Mouse (Mus musculus) hindbrain, embryonic 16.5 days (tissue): Measurements from ENCODE around the gene R3hdm1. TPM values are rescaled to one million over a fixed set of nuclear protein-coding genes. Genes with fewer than 3 reads are reported as not detected.
"Not testable (repeated sequence)": the region's sequence is repeated elsewhere in the genome, so short reads cannot be mapped to it uniquely, and the experiment has no call there.

Source experiments
- ATAC-seq: fragments of 200-750 bp; cut with Nextera tagmentation; 2 replicates; pipeline ENCODE4 v1.8.0; 2017; ENCODE audit warnings: moderate TSS enrichment, moderate library complexity
- H3K27ac ChIP-seq: fragments of 300-500 bp; sonication (generic); 2 replicates; pipeline ENCODE4 v1.5.1; 2014; ENCODE audit warnings: low read depth, mild to moderate bottlenecking, control low read depth, low read length, moderate library complexity
- H3K27me3 ChIP-seq: fragments of 300-500 bp; sonication (generic); replicated peaks from 2 replicates; pipeline ENCODE4 v1.6.1; 2014; ENCODE audit warnings: low read length; ENCODE audit not compliant: control insufficient read depth, insufficient read depth
- H3K36me3 ChIP-seq: fragments of 300-500 bp; sonication (generic); 2 replicates; pipeline ENCODE4 v1.6.1; 2014; ENCODE audit warnings: mild to moderate bottlenecking, low read length, moderate library complexity, mixed read lengths; ENCODE audit not compliant: control insufficient read depth, insufficient read depth
- H3K4me1 ChIP-seq: fragments of 300-500 bp; sonication (generic); 2 replicates; pipeline ENCODE4 v1.6.1; 2014; ENCODE audit warnings: low read depth, low read length; ENCODE audit not compliant: control insufficient read depth, insufficient read depth
- H3K4me2 ChIP-seq: fragments of 300-500 bp; sonication (generic); 2 replicates; pipeline ENCODE4 v1.6.1; 2014; ENCODE audit warnings: mild to moderate bottlenecking, low read length, control low read depth, moderate library complexity
- H3K4me3 ChIP-seq: fragments of 300-500 bp; sonication (generic); 2 replicates; pipeline ENCODE4 v1.5.1; 2014; ENCODE audit warnings: mild to moderate bottlenecking, low read length, control low read depth, moderate library complexity
- H3K9ac ChIP-seq: fragments of 300-500 bp; sonication (generic); 2 replicates; pipeline ENCODE4 v1.6.1; 2014; ENCODE audit warnings: low read depth, mild to moderate bottlenecking, control low read depth, low read length, moderate library complexity
- H3K9me3 ChIP-seq: fragments of 300-500 bp; sonication (generic); 2 replicates; pipeline ENCODE4 v1.6.1; 2014; ENCODE audit warnings: mild to moderate bottlenecking, low read length, moderate library complexity; ENCODE audit not compliant: control insufficient read depth
- WGBS: fragments of 180-500 bp; shearing (Covaris S2); extraction: QIAGEN DNeasy Blood & Tissue Kit; methylation state at CpG from one replicate; pipeline ENCODE4 v1.1.7; 2014; 5-methylcytosine and 5-hydroxymethylcytosine counted together
- polyA plus RNA-seq: library from polyadenylated mRNA; unstranded; fragments of >200 nt; fragmentation: Nextera tagmentation; extraction: Ambion mirVana; gene quantifications from 2 replicates; pipeline ENCODE4 v1.2.1, GENCODE M21; 2015

Gene R3hdm1
- polyA plus RNA-seq, 1 experiment from 2014 or later = 74.9 TPM

- ATAC-seq = peak; percentile 49; the same call in 1 of the 2 replicates
- H3K9ac ChIP-seq = peak overlapping the region; percentile 91
- no peaks in the 10 kb centered on the region for H3K27me3 ChIP-seq
- peak overlapping the region; percentile 64 for H3K4me2 ChIP-seq
- peak overlapping the region; percentile 90 for H3K27ac ChIP-seq
- WGBS = under 1% methylated on average over 18 of the region's 19 CpGs
- peak overlapping the region; percentile 88 for H3K4me3 ChIP-seq
- H3K4me1 ChIP-seq = peaks cover 11% of the 10 kb centered on the region
- H3K9me3 ChIP-seq = no peaks in the 10 kb centered on the region
- no peaks in the 10 kb centered on the region for H3K36me3 ChIP-seq
These were observed 141.7 kb downstream of the R3hdm1 start for GRCm38 (mm10) chr1:128244727-128245355.

DNA sequence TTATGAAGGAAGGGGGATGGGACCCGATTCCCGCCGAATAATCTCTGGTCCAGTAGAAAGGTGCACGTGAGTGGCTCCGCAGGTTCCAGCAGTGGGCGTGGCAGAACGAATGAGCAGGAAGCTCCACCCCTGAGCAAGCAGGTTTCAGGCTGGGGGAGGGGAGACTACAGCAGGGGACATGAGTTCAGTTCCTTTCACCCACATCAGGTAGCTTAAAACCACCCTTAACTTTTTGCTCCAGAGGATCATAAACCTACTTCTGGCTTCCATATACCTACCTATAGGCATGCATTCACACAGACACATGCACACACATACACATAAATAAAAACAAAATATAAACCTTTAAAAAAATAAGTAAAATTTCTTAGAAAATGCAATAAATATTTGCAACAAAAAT lies 164.0 kb downstream of the R3hdm1 start:
- not testable (repeated sequence) for H3K27ac ChIP-seq, H3K4me2 ChIP-seq, H3K27me3 ChIP-seq, ATAC-seq, H3K9me3 ChIP-seq, H3K4me3 ChIP-seq, H3K9ac ChIP-seq, H3K4me1 ChIP-seq
- H3K36me3 ChIP-seq = peaks cover 43% of the 10 kb centered on the region
- WGBS = 89% methylated on average over 7 of the region's 7 CpGs

DNA sequence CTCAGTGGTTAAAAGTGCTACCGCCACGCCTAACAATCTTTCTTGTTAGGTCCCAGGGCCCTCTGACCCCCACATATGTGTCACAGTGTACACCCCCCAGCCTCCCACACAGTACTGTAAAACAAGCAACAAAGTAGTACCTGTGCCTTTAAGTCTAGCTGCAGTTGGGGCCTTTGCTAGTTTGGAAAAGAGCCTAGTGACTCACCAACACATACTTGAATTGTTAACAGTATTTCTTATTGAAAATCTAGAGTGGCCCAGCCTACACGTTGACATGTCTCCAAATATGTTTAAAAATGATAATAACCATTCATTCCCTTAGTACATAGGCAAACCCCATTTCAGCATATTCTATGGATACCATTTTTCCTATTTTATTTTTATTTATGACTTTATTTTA lies 167.6 kb downstream of the R3hdm1 start:
- Histone ChIP-seq H3K4me2 (no peak overlapping the region), H3K27me3 (no peaks in the 10 kb centered on the region), H3K4me1 (no peaks in the 10 kb centered on the region), H3K36me3 (peaks cover 43% of the 10 kb centered on the region), H3K9ac (no peak overlapping the region), H3K4me3 (no peak overlapping the region), H3K27ac (no peak overlapping the region), H3K9me3 (no peaks in the 10 kb centered on the region)
- 94% methylated on average over 3 of the region's 3 CpGs for WGBS
- ATAC-seq = no peak

DNA sequence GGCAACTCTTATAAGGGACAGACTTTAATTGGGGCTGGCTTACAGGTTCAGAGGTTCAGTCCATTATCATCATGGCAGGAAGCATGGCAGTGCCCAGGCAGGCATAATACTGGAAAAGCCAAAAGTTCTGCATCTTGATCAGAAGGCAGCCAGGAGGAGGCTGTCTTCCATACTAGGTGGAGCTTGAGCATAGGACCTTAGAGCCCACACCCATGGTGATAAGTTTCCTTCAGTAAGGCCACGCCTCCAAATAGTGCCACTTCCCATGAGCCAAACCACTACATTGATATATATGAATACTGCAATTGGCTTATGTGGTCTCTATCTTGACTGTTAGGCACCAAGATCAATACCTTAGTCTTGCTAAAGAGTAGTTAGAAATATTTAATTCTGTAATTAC lies 172.8 kb downstream of the R3hdm1 start:
- no peaks in the 10 kb centered on the region for H3K4me1 ChIP-seq
- no peaks in the 10 kb centered on the region for H3K9me3 ChIP-seq
- no peak for ATAC-seq
- no peak overlapping the region for H3K27ac ChIP-seq
- H3K36me3 ChIP-seq = peaks cover 53% of the 10 kb centered on the region
- H3K27me3 ChIP-seq = no peaks in the 10 kb centered on the region
- no peak overlapping the region for H3K9ac ChIP-seq
- WGBS = 88% methylated on average over 1 of the region's 1 CpGs
- no peak overlapping the region for H3K4me2 ChIP-seq
- no peak overlapping the region for H3K4me3 ChIP-seq

DNA sequence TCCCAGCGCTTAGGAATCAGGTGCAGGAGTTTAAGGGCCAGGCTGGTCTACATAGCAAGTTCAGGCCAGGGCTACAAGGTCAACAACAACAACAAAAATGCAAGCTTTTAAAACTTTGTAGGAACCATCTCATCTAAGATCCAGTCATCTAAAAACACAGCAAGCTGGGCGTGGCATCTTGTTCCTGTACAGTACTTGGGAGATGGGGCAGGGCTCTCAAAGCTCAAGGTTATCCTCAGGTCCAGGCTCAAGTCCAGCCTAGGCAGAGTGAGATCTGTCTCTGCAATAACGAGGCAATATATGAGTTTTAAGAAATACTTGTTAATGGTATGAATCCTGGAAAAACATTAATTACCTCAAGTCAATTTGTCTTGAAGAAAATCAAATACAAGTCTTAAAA lies 175.5 kb downstream of the R3hdm1 start:
- 96% methylated on average over 3 of the region's 3 CpGs for WGBS
- Histone ChIP-seq H3K27ac (no peak overlapping the region), H3K4me2 (no peak overlapping the region), H3K27me3 (no peaks in the 10 kb centered on the region), H3K4me3 (no peak overlapping the region), H3K4me1 (no peaks in the 10 kb centered on the region), H3K36me3 (peaks cover 46% of the 10 kb centered on the region), H3K9me3 (no peaks in the 10 kb centered on the region), H3K9ac (no peak overlapping the region)
- no peak for ATAC-seq

DNA sequence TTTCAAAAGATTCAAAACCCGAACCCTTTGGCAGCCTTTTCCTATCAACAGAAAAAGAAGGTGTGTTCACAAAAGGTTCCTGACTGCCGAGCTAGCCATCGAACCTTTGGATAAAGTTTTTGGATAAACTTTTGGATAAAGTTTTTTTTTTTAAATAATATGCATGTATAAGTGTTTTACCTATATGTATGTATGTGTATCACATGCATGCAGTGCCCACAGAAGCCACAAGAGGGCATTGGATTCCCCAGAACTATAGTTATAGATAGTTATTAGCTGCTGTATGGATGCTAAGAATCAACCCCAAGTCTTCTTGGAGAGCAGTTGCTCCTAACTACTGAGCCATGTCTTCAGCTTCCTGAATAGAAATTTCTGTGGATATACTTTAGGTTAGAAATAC lies 178.7 kb downstream of the R3hdm1 start:
- WGBS = 98% methylated on average over 3 of the region's 3 CpGs
- Histone ChIP-seq H3K4me1 (no peaks in the 10 kb centered on the region), H3K27ac (no peak overlapping the region), H3K27me3 (no peaks in the 10 kb centered on the region), H3K4me2 (no peak overlapping the region), H3K36me3 (peaks cover 37% of the 10 kb centered on the region), H3K9me3 (no peaks in the 10 kb centered on the region), H3K4me3 (no peak overlapping the region), H3K9ac (no peak overlapping the region)
- ATAC-seq = no peak

- Histone ChIP-seq H3K27ac (no peak overlapping the region), H3K27me3 (no peaks in the 10 kb centered on the region), H3K4me2 (no peak overlapping the region), H3K4me1 (no peaks in the 10 kb centered on the region), H3K9ac (no peak overlapping the region), H3K9me3 (no peaks in the 10 kb centered on the region), H3K36me3 (peaks cover 27% of the 10 kb centered on the region), H3K4me3 (no peak overlapping the region)
- no peak for ATAC-seq
- WGBS = 96% methylated on average over 3 of the region's 3 CpGs
These were observed 179.8 kb downstream of the R3hdm1 start for GRCm38 (mm10) chr1:128282924-128283323.

DNA sequence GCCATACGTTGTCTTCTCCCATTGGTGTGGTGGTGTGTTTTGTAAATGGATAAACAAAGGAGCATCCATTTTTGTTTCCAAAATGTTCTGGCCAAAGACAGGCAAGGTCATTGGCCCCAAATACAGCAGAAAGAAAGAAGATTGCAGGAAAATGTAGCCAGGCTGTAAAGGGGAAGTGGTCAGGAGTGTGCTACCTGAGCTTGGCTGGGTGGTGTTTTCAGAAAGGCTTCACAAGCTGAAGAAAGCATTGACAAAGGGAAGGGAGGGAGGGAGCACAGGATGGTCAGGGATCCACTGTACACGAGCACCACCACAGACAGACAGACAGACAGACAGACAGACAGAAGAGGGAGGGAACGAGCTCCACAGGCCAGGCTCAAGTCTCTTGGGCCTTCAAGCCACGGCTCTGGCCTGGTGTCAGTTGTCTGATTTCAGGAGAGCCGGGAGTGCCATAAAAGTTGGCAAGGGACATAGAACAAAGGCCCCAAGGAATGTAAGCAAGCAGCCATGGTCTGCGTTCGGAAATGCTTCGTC lies 181.1 kb downstream of the R3hdm1 start:
- H3K9me3 ChIP-seq = no peaks in the 10 kb centered on the region
- no peaks in the 10 kb centered on the region for H3K4me1 ChIP-seq
- WGBS = 85% methylated on average over 8 of the region's 8 CpGs
- no peak overlapping the region for H3K27ac ChIP-seq
- H3K27me3 ChIP-seq = no peaks in the 10 kb centered on the region
- H3K4me3 ChIP-seq = no peak overlapping the region
- H3K36me3 ChIP-seq = peaks cover 19% of the 10 kb centered on the region
- ATAC-seq = no peak
- H3K9ac ChIP-seq = no peak overlapping the region
- H3K4me2 ChIP-seq = no peak overlapping the region

GRCm38 (mm10) chr1:128285136-128285535 lies 182.0 kb downstream of the R3hdm1 start:
- WGBS = 54% methylated on average over 9 of the region's 9 CpGs
- no peak overlapping the region for H3K9ac ChIP-seq
- H3K27me3 ChIP-seq = no peaks in the 10 kb centered on the region
- H3K4me1 ChIP-seq = no peaks in the 10 kb centered on the region
- H3K9me3 ChIP-seq = no peaks in the 10 kb centered on the region
- no peak overlapping the region for H3K27ac ChIP-seq
- no peak overlapping the region for H3K4me3 ChIP-seq
- H3K4me2 ChIP-seq = no peak overlapping the region
- ATAC-seq = no peak
- H3K36me3 ChIP-seq = peaks cover 10% of the 10 kb centered on the region; the same call in 1 of the 2 replicates
